Mouse (Mus musculus): ENCODE data around the gene Slc8a1.
A peak's percentile ranks its signal among the peaks of the same experiment; 100 is the strongest.

Gene Slc8a1

GRCm38 (mm10) chr17:81669062-81669815 is 68.9 kb downstream of the Slc8a1 start:
- peak; percentile 55 to 71 for DNase-seq

GRCm38 (mm10) chr17:81668466-81668865 is 69.7 kb downstream of the Slc8a1 start:
- DNase-seq = peak in 1 of 2 experiments; percentile 11

- DNase-seq = no peak
Observed at GRCm38 (mm10) chr17:81667935-81668334, 70.2 kb downstream of the Slc8a1 start.

- DNase-seq = no peak
Observed at GRCm38 (mm10) chr17:81666551-81666950, 71.6 kb downstream of the Slc8a1 start.

GRCm38 (mm10) chr17:81664916-81665315 is 73.3 kb downstream of the Slc8a1 start:
- no peak for DNase-seq

GRCm38 (mm10) chr17:81657828-81658227 is 80.3 kb downstream of the Slc8a1 start:
- DNase-seq = no peak

- no peak for DNase-seq
Observed at GRCm38 (mm10) chr17:81654548-81654947, 83.6 kb downstream of the Slc8a1 start.

- no peak for DNase-seq
Observed at GRCm38 (mm10) chr17:81652958-81653357, 85.2 kb downstream of the Slc8a1 start.

- DNase-seq = no peak
Observed at GRCm38 (mm10) chr17:81636822-81637221, 101.4 kb downstream of the Slc8a1 start.

GRCm38 (mm10) chr17:81630471-81630870 is 107.7 kb downstream of the Slc8a1 start:
- DNase-seq = no peak

- DNase-seq = peak; percentile 24 to 26
Observed at GRCm38 (mm10) chr17:81621188-81621644, 117.0 kb downstream of the Slc8a1 start.

- DNase-seq = no peak
Observed at GRCm38 (mm10) chr17:81618461-81618860, 119.7 kb downstream of the Slc8a1 start.

- DNase-seq = no peak
Observed at GRCm38 (mm10) chr17:81616326-81616725, 121.9 kb downstream of the Slc8a1 start.

- no peak for DNase-seq
Observed at GRCm38 (mm10) chr17:81615391-81615790, 122.8 kb downstream of the Slc8a1 start.

- DNase-seq = no peak
Observed at GRCm38 (mm10) chr17:81607515-81607914, 130.7 kb downstream of the Slc8a1 start.

- DNase-seq = no peak
Observed at GRCm38 (mm10) chr17:81606084-81606483, 132.1 kb downstream of the Slc8a1 start.

GRCm38 (mm10) chr17:81605219-81605660 is 132.9 kb downstream of the Slc8a1 start:
- DNase-seq = peak; percentile 49 to 65

- DNase-seq = no peak
Observed at GRCm38 (mm10) chr17:81599072-81599471, 139.1 kb downstream of the Slc8a1 start.

- DNase-seq = no peak
Observed at GRCm38 (mm10) chr17:81589791-81590190, 148.4 kb downstream of the Slc8a1 start.

GRCm38 (mm10) chr17:81586759-81587158 is 151.4 kb downstream of the Slc8a1 start:
- DNase-seq = no peak

- peak; percentile 30 to 45 for DNase-seq
Observed at GRCm38 (mm10) chr17:81579728-81580425, 158.3 kb downstream of the Slc8a1 start.

- no peak for DNase-seq
Observed at GRCm38 (mm10) chr17:81576893-81577292, 161.3 kb downstream of the Slc8a1 start.

- DNase-seq = no peak
Observed at GRCm38 (mm10) chr17:81565634-81566372, 172.4 kb downstream of the Slc8a1 start.
